Mouse (Mus musculus) hematopoietic stem cell, adult 5-6 weeks (primary cell): ENCODE results near the gene Htr7. TPM values are rescaled to one million over a fixed set of nuclear protein-coding genes. Genes with fewer than 3 reads are reported as not detected.

ENCODE experiments used
- ATAC-seq, 2 experiments: fragments of 125-278 bp in 1 of 2; replicated peaks in 1 of 2; 2 replicates each; pipeline ENCODE4 v1.8.0; 2016 to 2017; ENCODE audit warnings: inconsistent platforms in 2 of 2, mild to moderate bottlenecking in 2 of 2, moderate number of reproducible peaks in 2 of 2, low read depth in 1 of 2, moderate TSS enrichment in 1 of 2; ENCODE audit not compliant: low FRiP score in 2 of 2, poor library complexity in 2 of 2, severe bottlenecking in 2 of 2, insufficient read depth in 1 of 2, low TSS enrichment in 1 of 2
- total RNA-seq: library from RNA; stranded (forward); fragments of 172-1452, 232-1000 nt; gene quantifications from 2 replicates; pipeline ENCODE4 v1.2.3, GENCODE M21; 2017

The Htr7 gene
- total RNA-seq, 1 experiment from 2014 or later, result not detected

- ATAC-seq, result no peak
Measured at GRCm38 (mm10) chr19:36000955-36001354, 56.4 kb downstream of the Htr7 start.

- no peak; a peak in 1 of 4 replicates for ATAC-seq
Measured at GRCm38 (mm10) chr19:35997384-35997783, 59.9 kb downstream of the Htr7 start.

GRCm38 (mm10) chr19:35987461-35987860 lies 69.8 kb downstream of the Htr7 start:
- ATAC-seq, result no peak

GRCm38 (mm10) chr19:35974681-35975080 lies 82.6 kb downstream of the Htr7 start:
- ATAC-seq, result no peak

- no peak for ATAC-seq
Measured at GRCm38 (mm10) chr19:35957656-35958055, 99.7 kb downstream of the Htr7 start.

- no peak for ATAC-seq
Measured at GRCm38 (mm10) chr19:35955698-35956097, 101.6 kb downstream of the Htr7 start.

- ATAC-seq, result no peak
Measured at GRCm38 (mm10) chr19:35949888-35950287, 107.4 kb downstream of the Htr7 start.

GRCm38 (mm10) chr19:35924961-35925495 lies 132.3 kb downstream of the Htr7 start:
- ATAC-seq, result no peak

- ATAC-seq, result no peak
Measured at GRCm38 (mm10) chr19:35924418-35924817, 132.9 kb downstream of the Htr7 start.

Other genes starting within 250 kb of the Htr7 start
- 34.1 and 49.3 TPM in 2 replicates for gene Rpp30, start 26.2 kb upstream of the Htr7 start, total RNA-seq
- not detected in 2 replicates for gene Ankrd1, start 62.6 kb upstream of the Htr7 start, total RNA-seq